Mouse (Mus musculus): Measurements from ENCODE around the gene Zranb2. TPM values are rescaled to one million over a fixed set of nuclear protein-coding genes. Genes with fewer than 3 reads are reported as not detected.
A peak's percentile ranks its signal among the peaks of the same experiment; 100 is the strongest.

Zranb2 gene
- 148 and 174 TPM in 2 replicates for polyA plus RNA-seq (2014; fragmentation: Nextera tagmentation; extraction: Ambion mirVana)

DNA sequence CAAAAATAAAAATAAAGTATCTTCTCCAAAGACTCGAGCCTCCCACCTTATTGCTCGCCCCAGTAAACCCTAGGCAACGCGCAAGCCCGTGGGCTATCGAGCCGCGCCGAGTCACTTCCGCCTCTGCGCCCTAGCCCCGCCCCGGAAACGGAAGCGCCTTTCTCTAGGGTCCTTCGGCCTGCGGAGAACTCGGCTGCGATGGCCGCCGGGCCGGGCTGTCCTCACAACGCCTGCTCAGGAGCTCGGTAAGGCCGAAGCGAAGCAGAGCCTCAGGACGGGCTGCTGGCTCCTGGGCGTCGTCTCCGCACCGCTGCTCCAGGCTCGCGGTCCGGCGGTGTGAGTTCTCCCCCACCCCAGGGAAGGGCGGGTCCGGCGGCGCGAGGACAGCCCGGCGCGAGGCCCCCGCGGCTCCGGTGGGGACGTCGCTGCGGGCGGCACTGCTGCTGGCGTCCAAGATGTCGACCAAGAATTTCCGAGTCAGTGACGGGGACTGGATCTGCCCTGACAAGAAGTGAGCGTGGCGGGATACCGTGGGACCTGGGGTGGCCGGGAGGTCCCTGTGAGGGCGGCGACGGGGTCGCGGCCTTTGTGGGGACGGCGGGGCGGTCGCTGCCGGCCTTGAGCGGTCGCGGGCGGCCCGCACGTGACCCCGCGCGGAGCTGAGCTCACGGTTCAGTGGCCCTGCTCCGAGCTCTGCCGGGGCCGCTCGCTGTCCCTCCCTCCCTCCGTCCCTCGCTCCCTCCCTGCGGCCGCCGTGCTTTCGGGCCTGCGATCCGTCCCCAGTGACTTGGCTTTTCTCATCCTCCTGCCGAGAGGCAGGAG is at the start of gene Zranb2:
Zranb2 (plus strand) TSS at position 197 of the 822 bp plus-strand sequence.
- peaks cover 1% of the 10 kb centered on the region; the same call in 1 of the 2 replicates for H3K36me3 ChIP-seq (ENCODE audit: control insufficient read depth, insufficient read depth, low read length)
- peak within 1 kb of the TSS; percentile 85 for H3K9ac ChIP-seq (ENCODE audit: low read length)
- H3K4me3 ChIP-seq (ENCODE audit: low read depth, low read length): peak within 1 kb of the TSS; percentile 67
- no peaks in the 10 kb centered on the region for H3K4me1 ChIP-seq (replicated peaks; ENCODE audit: control insufficient read depth, insufficient read depth, low read length)
- H3K27ac ChIP-seq (ENCODE audit: low read depth, low read length): peak within 1 kb of the TSS; percentile 81
- under 1% methylated on average over 66 of the region's 91 CpGs for WGBS
- H3K4me2 ChIP-seq (ENCODE audit: low read depth, low read length, severe bottlenecking): peak within 1 kb of the TSS; percentile 54
- peaks cover 7% of the 10 kb centered on the region for H3K27me3 ChIP-seq (ENCODE audit: control insufficient read depth, insufficient read depth, low read length)
- peak; percentile 97 for ATAC-seq (replicated peaks; ENCODE audit: low FRiP score)
- no peaks in the 10 kb centered on the region for H3K9me3 ChIP-seq (ENCODE audit: control insufficient read depth, low read length)
- DNase-seq (ENCODE audit: low spot score): peak; percentile 94

DNA sequence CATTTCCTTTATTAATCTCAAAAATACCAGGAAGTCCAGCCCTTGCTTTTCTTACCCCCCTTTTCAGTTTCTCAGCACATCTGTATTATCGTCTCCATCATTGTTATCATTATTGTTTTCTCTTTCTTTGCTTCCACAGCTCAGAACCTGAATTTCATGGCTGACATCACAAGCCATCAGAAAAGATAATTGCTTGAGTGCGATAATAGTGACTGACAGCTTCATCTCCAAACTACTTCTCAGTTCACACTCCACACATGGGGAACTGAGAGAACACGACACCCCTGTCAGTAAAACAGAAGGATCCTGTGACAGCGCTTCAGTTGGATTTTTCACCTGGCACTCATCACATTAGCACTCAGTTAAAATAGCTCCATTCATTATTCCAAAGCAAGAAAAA is 41.9 kb upstream of the Zranb2 start:
- Histone ChIP-seq H3K9ac (ENCODE audit: low read length) (no peak overlapping the region), H3K27me3 (ENCODE audit: control insufficient read depth, insufficient read depth, low read length) (no peaks in the 10 kb centered on the region), H3K36me3 (ENCODE audit: control insufficient read depth, insufficient read depth, low read length) (no peaks in the 10 kb centered on the region), H3K4me1 (replicated peaks; ENCODE audit: control insufficient read depth, insufficient read depth, low read length) (no peaks in the 10 kb centered on the region), H3K27ac (ENCODE audit: low read depth, low read length) (no peak overlapping the region), H3K4me2 (ENCODE audit: low read depth, low read length, severe bottlenecking) (no peak overlapping the region), H3K4me3 (ENCODE audit: low read depth, low read length) (no peak overlapping the region), H3K9me3 (ENCODE audit: control insufficient read depth, low read length) (no peaks in the 10 kb centered on the region)
- ATAC-seq (replicated peaks; ENCODE audit: low FRiP score): no peak
- DNase-seq (ENCODE audit: low spot score): no peak
- WGBS: 59% methylated on average over 4 of the region's 4 CpGs

- Histone ChIP-seq H3K9me3 (ENCODE audit: control insufficient read depth, low read length) (no peaks in the 10 kb centered on the region), H3K27me3 (ENCODE audit: control insufficient read depth, insufficient read depth, low read length) (no peaks in the 10 kb centered on the region), H3K4me2 (ENCODE audit: low read depth, low read length, severe bottlenecking) (no peak overlapping the region), H3K36me3 (ENCODE audit: control insufficient read depth, insufficient read depth, low read length) (no peaks in the 10 kb centered on the region), H3K4me3 (ENCODE audit: low read depth, low read length) (no peak overlapping the region), H3K27ac (ENCODE audit: low read depth, low read length) (no peak overlapping the region), H3K4me1 (replicated peaks; ENCODE audit: control insufficient read depth, insufficient read depth, low read length) (no peaks in the 10 kb centered on the region), H3K9ac (ENCODE audit: low read length) (no peak overlapping the region)
- WGBS: 86% methylated on average over 1 of the region's 1 CpGs
- DNase-seq (ENCODE audit: low spot score) (no peak), ATAC-seq (replicated peaks; ENCODE audit: low FRiP score) (no peak)
Observed at GRCm38 (mm10) chr3:157502216-157502615, 31.7 kb upstream of the Zranb2 start.

GRCm38 (mm10) chr3:157514116-157514796 is 19.7 kb upstream of the Zranb2 start:
- no peak overlapping the region for H3K27ac ChIP-seq (ENCODE audit: low read depth, low read length)
- no peaks in the 10 kb centered on the region for H3K27me3 ChIP-seq (ENCODE audit: control insufficient read depth, insufficient read depth, low read length)
- H3K4me1 ChIP-seq (replicated peaks; ENCODE audit: control insufficient read depth, insufficient read depth, low read length): no peaks in the 10 kb centered on the region
- no peak overlapping the region for H3K4me2 ChIP-seq (ENCODE audit: low read depth, low read length, severe bottlenecking)
- no peak for DNase-seq (ENCODE audit: low spot score)
- H3K9me3 ChIP-seq (ENCODE audit: control insufficient read depth, low read length): no peaks in the 10 kb centered on the region
- 81% methylated on average over 5 of the region's 5 CpGs for WGBS
- no peak for ATAC-seq (replicated peaks; ENCODE audit: low FRiP score)
- H3K4me3 ChIP-seq (ENCODE audit: low read depth, low read length): no peak overlapping the region
- H3K36me3 ChIP-seq (ENCODE audit: control insufficient read depth, insufficient read depth, low read length): no peaks in the 10 kb centered on the region
- no peak overlapping the region for H3K9ac ChIP-seq (ENCODE audit: low read length)

DNA sequence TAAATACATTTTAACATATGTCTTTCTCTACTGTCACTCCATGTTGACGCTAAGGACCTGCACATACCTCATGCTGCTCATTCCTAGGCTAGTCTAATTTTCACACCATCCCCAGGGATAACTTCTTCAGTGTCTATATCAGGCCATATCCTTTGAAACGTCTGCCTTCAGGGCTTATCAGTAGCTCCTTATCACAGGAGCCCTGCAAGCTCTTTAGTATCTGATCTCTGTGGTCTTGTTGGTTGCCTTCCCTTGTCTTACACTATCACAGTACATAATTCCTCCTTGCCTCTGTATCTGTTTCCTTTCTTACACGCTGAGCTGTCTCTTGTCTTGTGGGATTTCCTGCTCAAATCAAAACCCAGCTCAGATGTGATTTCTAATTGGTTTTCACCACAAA is 17.5 kb upstream of the Zranb2 start:
- Histone ChIP-seq H3K27ac (ENCODE audit: low read depth, low read length) (no peak overlapping the region), H3K4me2 (ENCODE audit: low read depth, low read length, severe bottlenecking) (no peak overlapping the region), H3K36me3 (ENCODE audit: control insufficient read depth, insufficient read depth, low read length) (no peaks in the 10 kb centered on the region), H3K9ac (ENCODE audit: low read length) (no peak overlapping the region), H3K27me3 (ENCODE audit: control insufficient read depth, insufficient read depth, low read length) (no peaks in the 10 kb centered on the region), H3K9me3 (ENCODE audit: control insufficient read depth, low read length) (no peaks in the 10 kb centered on the region), H3K4me1 (replicated peaks; ENCODE audit: control insufficient read depth, insufficient read depth, low read length) (no peaks in the 10 kb centered on the region), H3K4me3 (ENCODE audit: low read depth, low read length) (no peak overlapping the region)
- ATAC-seq (replicated peaks; ENCODE audit: low FRiP score) (no peak), DNase-seq (ENCODE audit: low spot score) (no peak)
- WGBS: 76% methylated on average over 3 of the region's 3 CpGs

- Histone ChIP-seq H3K4me1 (replicated peaks; ENCODE audit: control insufficient read depth, insufficient read depth, low read length) (no peaks in the 10 kb centered on the region), H3K4me3 (ENCODE audit: low read depth, low read length) (no peak overlapping the region), H3K4me2 (ENCODE audit: low read depth, low read length, severe bottlenecking) (no peak overlapping the region), H3K36me3 (ENCODE audit: control insufficient read depth, insufficient read depth, low read length) (no peaks in the 10 kb centered on the region), H3K27ac (ENCODE audit: low read depth, low read length) (no peak overlapping the region), H3K27me3 (ENCODE audit: control insufficient read depth, insufficient read depth, low read length) (no peaks in the 10 kb centered on the region), H3K9ac (ENCODE audit: low read length) (no peak overlapping the region), H3K9me3 (ENCODE audit: control insufficient read depth, low read length) (no peaks in the 10 kb centered on the region)
- no peak for DNase-seq (ENCODE audit: low spot score)
- 86% methylated on average over 2 of the region's 2 CpGs for WGBS
- no peak for ATAC-seq (replicated peaks; ENCODE audit: low FRiP score)
Observed at GRCm38 (mm10) chr3:157517992-157518391, 16.0 kb upstream of the Zranb2 start.

- H3K36me3 ChIP-seq (ENCODE audit: control insufficient read depth, insufficient read depth, low read length): no peaks in the 10 kb centered on the region
Observed at GRCm38 (mm10) chr3:157520433-157520832, 13.5 kb upstream of the Zranb2 start.

DNA sequence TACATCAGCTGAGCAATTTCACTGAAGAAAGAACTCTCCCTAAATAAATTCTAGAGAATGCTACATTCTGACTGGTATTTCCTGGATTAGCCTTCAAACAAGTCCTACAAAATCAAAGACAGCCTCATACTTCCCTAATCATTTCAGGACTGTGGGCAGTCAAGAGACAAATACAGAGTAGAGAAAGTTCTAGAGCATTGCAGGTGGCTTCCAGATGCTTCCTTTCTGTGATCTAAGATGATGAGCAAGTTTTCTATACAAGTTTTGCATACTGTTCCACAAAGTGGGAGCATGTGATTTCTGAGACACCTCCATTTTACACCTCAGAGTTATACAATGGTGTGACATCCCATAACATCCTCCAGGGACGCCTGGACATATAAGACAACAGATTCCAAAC is 10.1 kb upstream of the Zranb2 start:
- ATAC-seq (replicated peaks; ENCODE audit: low FRiP score): no peak

More at GRCm38 (mm10) chr3:157520433-157520832, 13.5 kb upstream of the Zranb2 start:
- ATAC-seq (replicated peaks; ENCODE audit: low FRiP score) (peak; percentile 69), DNase-seq (ENCODE audit: low spot score) (peak; percentile 61)
- Histone ChIP-seq H3K9ac (ENCODE audit: low read length) (no peak overlapping the region), H3K27ac (ENCODE audit: low read depth, low read length) (no peak overlapping the region), H3K27me3 (ENCODE audit: control insufficient read depth, insufficient read depth, low read length) (no peaks in the 10 kb centered on the region), H3K9me3 (ENCODE audit: control insufficient read depth, low read length) (no peaks in the 10 kb centered on the region), H3K4me3 (ENCODE audit: low read depth, low read length) (no peak overlapping the region), H3K4me1 (replicated peaks; ENCODE audit: control insufficient read depth, insufficient read depth, low read length) (no peaks in the 10 kb centered on the region), H3K4me2 (ENCODE audit: low read depth, low read length, severe bottlenecking) (no peak overlapping the region)
- WGBS: 4% methylated on average over 1 of the region's 1 CpGs

More for the DNA sequence above, 10.1 kb upstream of the Zranb2 start:
- H3K27ac ChIP-seq (ENCODE audit: low read depth, low read length): no peak overlapping the region
- no peak for DNase-seq (ENCODE audit: low spot score)
- no peaks in the 10 kb centered on the region for H3K27me3 ChIP-seq (ENCODE audit: control insufficient read depth, insufficient read depth, low read length)
- no peak overlapping the region for H3K9ac ChIP-seq (ENCODE audit: low read length)
- WGBS: 49% methylated on average over 1 of the region's 1 CpGs
- H3K4me3 ChIP-seq (ENCODE audit: low read depth, low read length): no peak overlapping the region
- H3K4me1 ChIP-seq (replicated peaks; ENCODE audit: control insufficient read depth, insufficient read depth, low read length): no peaks in the 10 kb centered on the region
- no peak overlapping the region for H3K4me2 ChIP-seq (ENCODE audit: low read depth, low read length, severe bottlenecking)
- H3K36me3 ChIP-seq (ENCODE audit: control insufficient read depth, insufficient read depth, low read length): no peaks in the 10 kb centered on the region
- no peaks in the 10 kb centered on the region for H3K9me3 ChIP-seq (ENCODE audit: control insufficient read depth, low read length)

Measured in forebrain, embryonic 11.5 days (tissue).